ENCODE assay signal across 16 mouse cellular contexts in genomic region chr6:5092795-5093194, GRCm38 (mm10).
DNase-seq lines count a peak whose midpoint lies in the region; ATAC-seq and TF ChIP-seq lines count a peak whose summit lies in the region.
"Had no signal": no experiment of that assay in that cellular context is flagged by ENCODE, and none has a peak within 500 bp of the region (broad histone marks: within the 10 kb centered on the region; RNA-seq: fewer than 3 reads in every experiment).

No protein-coding gene starts in this region.

- H3K9me3 ChIP-seq in heart, embryonic 15.5 days (replicated peaks): no peaks in the 10 kb centered on the region
- no peaks in the 10 kb centered on the region for H3K9me3 ChIP-seq in lung, embryonic 14.5 days (ENCODE audit: low read depth, low read length)
- no peaks in the 10 kb centered on the region for H3K9me3 ChIP-seq in liver, postnatal 0 days (ENCODE audit: low read length)
- no peaks in the 10 kb centered on the region for H3K9me3 ChIP-seq in hindbrain, embryonic 14.5 days (ENCODE audit: control insufficient read depth, low read length)
- H3K9me3 ChIP-seq: embryonic facial prominence, embryonic 15.5 days; hindbrain, embryonic 13.5 days; midbrain, embryonic 10.5 days had no signal

- H3K27ac ChIP-seq in heart, embryonic 15.5 days: peak overlapping the region; percentile 57
- H3K27ac ChIP-seq in lung, embryonic 14.5 days (ENCODE audit: low read depth): peak overlapping the region; percentile 52; the same call in 1 of the 2 replicates
- H3K27ac ChIP-seq in cortical plate, adult 2 months (ENCODE audit: insufficient read depth, low read length): peak overlapping the region; percentile 45; the same call in 1 of the 2 replicates
- H3K27ac ChIP-seq in liver, postnatal 0 days (ENCODE audit: low read depth): peak overlapping the region; percentile 73
- no peak overlapping the region for H3K27ac ChIP-seq in hindbrain, embryonic 14.5 days
- H3K27ac ChIP-seq: embryonic facial prominence, embryonic 15.5 days; hindbrain, embryonic 13.5 days; midbrain, embryonic 10.5 days had no signal

- no peak for ATAC-seq in heart, embryonic 15.5 days (replicated peaks; ENCODE audit: insufficient number of reproducible peaks, insufficient read depth, low FRiP score, low read depth)
- ATAC-seq in lung, embryonic 14.5 days (ENCODE audit: insufficient read depth): no peak
- no peak for ATAC-seq in liver, postnatal 0 days
- no peak for ATAC-seq in hindbrain, embryonic 14.5 days (ENCODE audit: low FRiP score)
- no peak for ATAC-seq in megakaryocyte-erythroid progenitor cell, adult 5-6 weeks (replicated peaks; ENCODE audit: low FRiP score, low TSS enrichment, poor library complexity, severe bottlenecking)
- ATAC-seq: CD4-positive, CD25-positive, alpha-beta regulatory T cell, adult 4 months; forebrain, embryonic 14.5 days; Patski had no signal

- no peak for TF ChIP-seq EP300 in liver, postnatal 0 days (IDR thresholded peaks at IDR 0.05; ENCODE audit: low read depth)

- no peaks in the 10 kb centered on the region for H3K36me3 ChIP-seq in heart, embryonic 15.5 days
- H3K36me3 ChIP-seq in lung, embryonic 14.5 days (ENCODE audit: insufficient read depth): no peaks in the 10 kb centered on the region
- no peaks in the 10 kb centered on the region for H3K36me3 ChIP-seq in liver, postnatal 0 days (replicated peaks; ENCODE audit: insufficient read depth, low read length)
- no peaks in the 10 kb centered on the region for H3K36me3 ChIP-seq in hindbrain, embryonic 14.5 days (replicated peaks; ENCODE audit: control insufficient read depth, insufficient read depth)
- H3K36me3 ChIP-seq: embryonic facial prominence, embryonic 15.5 days; hindbrain, embryonic 13.5 days; midbrain, embryonic 10.5 days had no signal

- H3K4me2 ChIP-seq in heart, embryonic 15.5 days: no peak overlapping the region
- no peak overlapping the region for H3K4me2 ChIP-seq in lung, embryonic 14.5 days
- no peak overlapping the region for H3K4me2 ChIP-seq in liver, postnatal 0 days (ENCODE audit: low read depth, low read length)
- no peak overlapping the region for H3K4me2 ChIP-seq in hindbrain, embryonic 14.5 days (replicated peaks)
- H3K4me2 ChIP-seq: embryonic facial prominence, embryonic 15.5 days; hindbrain, embryonic 13.5 days had no signal

- no peak for TF ChIP-seq CTCF in lung, embryonic 14.5 days (IDR thresholded peaks at IDR 0.05; ENCODE audit: low read depth)
- TF ChIP-seq CTCF in cortical plate, adult 2 months (IDR thresholded peaks at IDR 0.05; ENCODE audit: extremely low read depth, insufficient read depth, low read length): no peak
- TF ChIP-seq CTCF in liver, postnatal 0 days (IDR thresholded peaks at IDR 0.05; ENCODE audit: low read depth): no peak

- DNase-seq in heart, adult 8-10 months (ENCODE audit: low spot score): no peak
- no peak for DNase-seq in lung, embryonic 14.5 days
- no peak for DNase-seq in lung, postnatal 36 days
- DNase-seq in liver, postnatal 0 days: no peak
- no peak for DNase-seq in hindbrain, embryonic 14.5 days (ENCODE audit: low spot score)

- H3K4me3 ChIP-seq in heart, embryonic 15.5 days: no peak overlapping the region
- H3K4me3 ChIP-seq in lung, embryonic 14.5 days (ENCODE audit: low read depth, low read length): no peak overlapping the region
- no peak overlapping the region for H3K4me3 ChIP-seq in cortical plate, adult 2 months (ENCODE audit: insufficient read depth, low read length)
- no peak overlapping the region for H3K4me3 ChIP-seq in liver, postnatal 0 days (ENCODE audit: low read depth, low read length)
- H3K4me3 ChIP-seq in hindbrain, embryonic 14.5 days (replicated peaks; ENCODE audit: low read length): no peak overlapping the region
- H3K4me3 ChIP-seq: embryonic facial prominence, embryonic 15.5 days; gastrocnemius, adult 2 months; hindbrain, embryonic 13.5 days; midbrain, embryonic 10.5 days; myocyte had no signal

- 81% methylated on average over 4 of the region's 4 CpGs for WGBS in heart, embryonic 15.5 days
- WGBS in lung, embryonic 14.5 days: 86% methylated on average over 4 of the region's 4 CpGs
- WGBS in liver, postnatal 0 days (ENCODE audit: insufficient replicate concordance): 48% methylated on average over 4 of the region's 4 CpGs
- WGBS in hindbrain, embryonic 14.5 days: 92% methylated on average over 4 of the region's 4 CpGs

- H3K27me3 ChIP-seq in heart, embryonic 15.5 days: no peaks in the 10 kb centered on the region
- H3K27me3 ChIP-seq in lung, embryonic 14.5 days (ENCODE audit: insufficient read depth, low read length): no peaks in the 10 kb centered on the region
- no peaks in the 10 kb centered on the region for H3K27me3 ChIP-seq in liver, postnatal 0 days (ENCODE audit: insufficient read depth, low read length)
- H3K27me3 ChIP-seq in hindbrain, embryonic 14.5 days (ENCODE audit: control insufficient read depth, insufficient read depth, low read length): no peaks in the 10 kb centered on the region
- H3K27me3 ChIP-seq: embryonic facial prominence, embryonic 15.5 days; hindbrain, embryonic 13.5 days; Patski had no signal

- TF ChIP-seq POLR2A in cortical plate, adult 2 months (IDR thresholded peaks at IDR 0.05; ENCODE audit: extremely low read depth, insufficient read depth, low read length): no peak

- H3K9ac ChIP-seq in heart, embryonic 15.5 days: no peak overlapping the region
- H3K9ac ChIP-seq in lung, embryonic 14.5 days: no peak overlapping the region
- H3K9ac ChIP-seq in liver, postnatal 0 days (replicated peaks): no peak overlapping the region
- no peak overlapping the region for H3K9ac ChIP-seq in hindbrain, embryonic 14.5 days
- H3K9ac ChIP-seq: embryonic facial prominence, embryonic 15.5 days; hindbrain, embryonic 13.5 days had no signal

- H3K4me1 ChIP-seq in heart, embryonic 15.5 days (replicated peaks): peaks cover 6% of the 10 kb centered on the region; the same call in 1 of the 2 replicates
- no peaks in the 10 kb centered on the region for H3K4me1 ChIP-seq in lung, embryonic 14.5 days (ENCODE audit: insufficient read depth)
- no peaks in the 10 kb centered on the region for H3K4me1 ChIP-seq in cortical plate, adult 2 months (ENCODE audit: control insufficient read depth, insufficient read depth, low read length)
- H3K4me1 ChIP-seq in liver, postnatal 0 days (ENCODE audit: insufficient read depth): 0 out of 2 replicates have a peak, but pooled peaks cover 4% of the 10 kb centered on the region
- 0 out of 2 replicates have a peak, but pooled peaks cover 8% of the 10 kb centered on the region for H3K4me1 ChIP-seq in hindbrain, embryonic 14.5 days (replicated peaks; ENCODE audit: control insufficient read depth, insufficient read depth, low read length)
- H3K4me1 ChIP-seq: embryonic facial prominence, embryonic 15.5 days; midbrain, embryonic 10.5 days had no signal
